In the genomic region with DNA sequence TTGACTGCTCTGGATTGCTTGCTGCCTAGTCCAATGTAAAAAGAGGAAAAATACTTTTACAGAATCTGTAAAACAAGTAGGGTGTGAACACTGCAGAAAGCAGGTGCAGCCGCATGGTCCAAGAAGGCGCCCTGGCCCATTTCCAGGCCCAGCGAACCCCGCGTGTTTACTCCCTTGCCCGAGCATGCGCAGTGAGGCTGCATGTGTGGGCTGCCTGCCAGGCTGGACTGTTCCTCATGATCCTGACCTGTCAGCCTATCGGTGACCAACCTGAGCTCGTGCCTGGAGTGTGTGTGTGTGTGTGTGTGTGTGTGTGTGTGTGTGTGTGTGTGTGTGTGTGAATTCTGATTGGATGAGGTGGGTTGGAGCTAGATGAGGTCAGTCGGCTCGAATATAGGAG, we compare ENCODE assay signal across 7 mouse cellular contexts.
DNase-seq lines count a peak whose midpoint lies in the region; TF ChIP-seq lines count a peak whose summit lies in the region.
"Not testable (repeated sequence)": the region's sequence is repeated elsewhere in the genome, so short reads cannot be mapped to it uniquely, and the experiment has no call there.

No protein-coding gene starts in this region.

- not testable (repeated sequence) for TF ChIP-seq POLR2A in liver, adult 2 months (IDR thresholded peaks at IDR 0.05; ENCODE audit: extremely low read depth, insufficient read depth, low read length)

- not testable (repeated sequence) for H3K36me3 ChIP-seq in liver, adult 2 months (ENCODE audit: control insufficient read depth, insufficient read depth, low read length)

- 59% methylated on average over 11 of the region's 11 CpGs for WGBS in liver, adult 2 months

- H3K9ac ChIP-seq in liver, adult 2 months (ENCODE audit: low read depth, low read length) = not testable (repeated sequence)

- not testable (repeated sequence) for H3K79me2 ChIP-seq in liver, adult 2 months (ENCODE audit: control insufficient read depth, insufficient read depth, low read length)

- intact Hi-C loops in heart, postnatal 14 days (cut with DNase I) = not testable (repeated sequence)

- not testable (repeated sequence) for H3K27me3 ChIP-seq in liver, adult 2 months (ENCODE audit: control insufficient read depth, insufficient read depth, low read length)

- not testable (repeated sequence) for H3K4me1 ChIP-seq in liver, adult 2 months (ENCODE audit: control insufficient read depth, insufficient read depth, low read length)

- not testable (repeated sequence) for H3K4me3 ChIP-seq in liver, adult 2 months (ENCODE audit: insufficient read depth, low read depth, low read length)

- not testable (repeated sequence) for H3K27ac ChIP-seq in liver, adult 2 months (replicated peaks; ENCODE audit: insufficient read depth, low read depth, low read length)

- DNase-seq in adrenal gland, postnatal 10 days = peak; percentile 3
- peak; percentile 8 for DNase-seq in cerebellum, adult 8-10 months
- DNase-seq in cerebellum, postnatal 36 days = peak; percentile 33 to 51
- peak; percentile 3 to 4 for DNase-seq in heart, postnatal 14 days
- DNase-seq in kidney, postnatal 4 days = peak; percentile 13 to 23
- DNase-seq in liver, adult 2 months (ENCODE audit: extremely low read depth, low read depth, low spot score) = peak; percentile 33
- DNase-seq in ovary, postnatal 36 days (ENCODE audit: low spot score) = peak; percentile 4

- not testable (repeated sequence) for TF ChIP-seq CTCF in liver, adult 2 months (IDR thresholded peaks at IDR 0.05; ENCODE audit: low read depth, low read length)
